Mouse (Mus musculus) lung, postnatal 14 days (tissue): ENCODE data around the gene Mfsd4a.

Experiments
- DNase-seq: peaks from one replicate; pipeline ENCODE4 v3.0.0; 2021

Mfsd4a gene

DNA sequence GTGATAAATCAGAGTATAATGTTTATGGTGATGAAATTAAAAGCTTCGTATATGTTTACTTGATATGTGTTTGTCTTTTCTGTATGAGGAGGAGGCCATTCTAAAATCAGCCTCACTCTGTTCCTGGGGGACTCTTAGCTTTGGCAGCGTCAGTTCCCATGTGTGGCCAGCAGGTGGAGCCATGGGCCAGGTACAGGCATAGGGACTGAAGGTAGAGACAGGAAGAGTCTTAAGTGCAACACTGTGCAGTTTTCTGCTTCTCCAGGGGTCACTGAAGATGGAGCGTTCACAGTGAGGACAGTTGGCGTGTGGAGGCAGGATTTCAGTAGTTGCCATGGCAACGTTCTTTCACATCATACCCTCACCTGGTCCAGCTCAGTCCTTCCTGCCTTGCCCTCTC, 85.0 kb downstream of the Mfsd4a start:
- DNase-seq = peak; percentile 86

DNA sequence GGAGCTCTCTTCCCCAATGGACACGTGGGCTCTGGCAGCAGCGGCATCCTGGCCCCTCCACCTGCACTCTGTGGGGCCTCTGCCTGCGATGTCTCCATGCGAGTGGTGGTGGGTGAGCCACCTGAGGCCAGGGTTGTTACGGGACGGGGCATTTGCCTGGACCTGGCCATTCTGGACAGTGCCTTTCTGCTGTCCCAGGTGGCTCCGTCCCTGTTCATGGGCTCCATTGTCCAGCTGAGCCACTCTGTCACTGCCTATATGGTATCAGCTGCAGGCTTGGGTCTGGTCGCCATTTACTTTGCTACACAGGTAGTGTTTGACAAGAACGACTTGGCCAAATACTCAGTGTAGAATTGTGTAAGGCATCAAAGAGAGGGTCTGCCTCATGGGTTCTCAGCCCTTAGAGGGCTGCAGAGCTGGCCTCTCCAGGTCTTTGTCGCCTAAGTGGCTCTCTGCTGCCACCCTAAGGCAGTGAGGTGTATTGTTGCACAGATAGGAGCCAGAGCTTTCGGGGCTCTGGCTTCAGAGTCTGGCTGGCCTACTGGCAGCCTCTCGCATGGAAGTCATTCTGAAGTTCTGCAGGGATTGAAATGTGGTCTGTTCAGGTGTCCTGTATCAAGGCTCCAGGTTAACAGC, 86.4 kb downstream of the Mfsd4a start:
- DNase-seq = peak; percentile 84

DNA sequence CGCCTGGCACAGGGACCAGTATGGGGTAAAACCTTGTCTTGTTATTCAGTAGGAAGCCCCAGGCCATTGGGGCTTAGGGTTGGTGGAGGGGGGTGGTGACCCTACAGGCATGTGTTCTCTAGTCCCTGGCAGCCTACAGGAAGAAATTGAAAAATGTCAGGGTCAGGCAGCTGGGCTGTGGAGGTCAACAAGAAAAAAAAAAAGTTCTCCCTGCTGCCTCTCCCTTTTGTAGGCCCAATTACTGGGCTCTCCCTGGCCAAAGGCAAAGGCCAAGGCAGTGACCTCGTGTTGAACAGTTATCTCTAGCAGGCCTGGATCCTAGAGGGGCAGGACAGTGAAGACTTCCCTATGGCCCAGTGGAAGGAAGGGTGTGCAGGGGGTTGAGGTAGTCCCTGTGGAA, 87.4 kb downstream of the Mfsd4a start:
- no peak for DNase-seq

GRCm38 (mm10) chr1:131976886-131977285, 91.0 kb downstream of the Mfsd4a start:
- no peak for DNase-seq

- no peak for DNase-seq
Measured at GRCm38 (mm10) chr1:131973991-131974390, 93.9 kb downstream of the Mfsd4a start.
